Mouse (Mus musculus): ENCODE measurements around the gene Phyhd1. TPM values are rescaled to one million over a fixed set of nuclear protein-coding genes. Genes with fewer than 3 reads are reported as not detected.

Gene Phyhd1
- polyA plus RNA-seq, 1 experiment, result 24.1 TPM

DNA sequence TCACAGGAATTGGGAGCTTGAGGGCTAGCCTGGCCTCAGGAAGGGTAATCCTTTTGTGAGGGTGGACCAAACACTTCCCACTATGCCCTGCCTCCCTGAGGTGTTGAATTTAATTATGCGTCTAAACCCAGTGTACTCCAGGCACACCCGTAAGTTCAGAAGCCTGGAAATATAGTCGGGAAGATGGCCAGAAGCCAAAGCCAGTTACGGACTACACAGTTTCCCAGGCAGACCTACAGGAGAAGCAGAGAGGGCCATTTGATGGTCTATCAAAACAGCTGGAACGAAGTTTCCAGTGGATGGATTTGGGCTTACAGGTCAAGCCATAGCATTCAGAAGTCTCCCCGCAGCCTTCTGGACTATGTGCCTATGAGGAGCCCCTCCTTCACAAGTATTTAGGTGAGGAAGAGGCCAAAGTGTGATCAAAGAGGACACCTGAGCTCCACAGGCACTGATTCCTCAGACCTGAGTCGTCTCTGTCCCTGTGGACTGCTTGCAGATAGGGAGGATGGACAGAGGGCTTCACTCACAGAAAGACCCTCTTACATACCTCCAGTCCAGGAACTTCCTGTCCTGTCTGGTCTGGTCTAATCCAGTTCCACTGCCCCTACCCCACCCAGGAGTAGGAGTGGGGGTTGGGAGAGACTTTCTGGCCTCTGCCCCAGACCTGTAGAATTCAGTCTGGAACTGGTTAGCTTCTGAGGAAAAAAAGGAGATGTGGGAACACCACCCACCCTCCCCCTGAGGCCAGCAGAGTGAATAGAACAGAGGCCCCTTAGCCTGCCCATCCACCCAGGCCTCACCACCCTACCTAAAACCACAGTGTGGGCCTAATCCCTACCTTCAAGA, 1.1 kb upstream of the Phyhd1 start:
- 91% methylated on average over 7 of the region's 7 CpGs for WGBS
- TF ChIP-seq CTCF (IDR thresholded peaks at IDR 0.05; ENCODE audit: extremely low read depth, insufficient read depth, insufficient read length, insufficient replicate concordance) (no peak), POLR2A (IDR thresholded peaks at IDR 0.05; ENCODE audit: low read depth, low read length) (no peak)
- H3K4me3 ChIP-seq (ENCODE audit: extremely low read depth, insufficient read depth, insufficient read length), result no peak overlapping the region
- peak overlapping the region; percentile 62 for H3K27ac ChIP-seq (ENCODE audit: insufficient read depth, low read length)
- peaks cover 21% of the 10 kb centered on the region for H3K36me3 ChIP-seq (ENCODE audit: control insufficient read depth, insufficient read depth, low read length)
- no peaks in the 10 kb centered on the region for H3K4me1 ChIP-seq (ENCODE audit: control insufficient read depth, insufficient read depth, insufficient read length)
- DNase-seq (ENCODE audit: low read depth in 1 of 2, low spot score in 2 of 2), result no peak
- H3K27me3 ChIP-seq (ENCODE audit: control insufficient read depth, insufficient read depth, low read length), result no peaks in the 10 kb centered on the region

DNA sequence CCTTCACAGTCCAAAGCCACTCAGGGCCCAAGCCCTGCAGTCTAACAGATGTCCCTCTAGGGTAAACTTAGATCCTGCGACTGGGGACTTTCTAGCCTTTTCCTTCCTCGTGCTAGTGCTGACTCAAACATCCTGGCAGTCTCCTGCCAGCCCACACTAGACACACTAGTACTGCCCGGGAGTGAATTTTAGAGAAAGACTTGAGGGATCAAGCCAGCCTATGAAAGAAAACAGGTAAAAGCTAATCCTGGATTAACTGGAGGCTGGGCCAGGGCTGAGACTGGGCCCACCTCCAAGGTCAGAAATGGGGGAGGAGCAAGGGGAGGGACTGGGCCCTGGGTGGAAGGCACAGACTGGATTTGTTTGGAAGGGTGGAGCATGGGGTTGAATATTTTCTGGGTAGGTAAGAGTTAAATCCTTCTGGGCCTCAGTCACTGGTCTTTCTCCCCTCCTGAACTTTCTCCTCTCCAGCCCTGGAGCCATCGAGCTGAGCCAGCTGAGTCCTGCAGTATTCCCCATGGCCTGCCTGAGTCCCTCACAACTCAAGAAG, 464 bp downstream of the Phyhd1 start:
- H3K36me3 ChIP-seq (ENCODE audit: control insufficient read depth, insufficient read depth, low read length), result peaks cover 20% of the 10 kb centered on the region
- WGBS, result 43% methylated on average over 4 of the region's 4 CpGs
- no peak for TF ChIP-seq POLR2A (IDR thresholded peaks at IDR 0.05; ENCODE audit: low read depth, low read length)
- no peak for TF ChIP-seq CTCF (IDR thresholded peaks at IDR 0.05; ENCODE audit: extremely low read depth, insufficient read depth, insufficient read length, insufficient replicate concordance)
- H3K27ac ChIP-seq (ENCODE audit: insufficient read depth, low read length), result peak overlapping the region; percentile 62
- H3K4me3 ChIP-seq (ENCODE audit: extremely low read depth, insufficient read depth, insufficient read length), result no peak overlapping the region
- peaks cover 2% of the 10 kb centered on the region; the same call in 1 of the 2 replicates for H3K4me1 ChIP-seq (ENCODE audit: control insufficient read depth, insufficient read depth, insufficient read length)
- no peaks in the 10 kb centered on the region for H3K27me3 ChIP-seq (ENCODE audit: control insufficient read depth, insufficient read depth, low read length)
- DNase-seq (ENCODE audit: low read depth in 1 of 2, low spot score in 2 of 2), result no peak

DNA sequence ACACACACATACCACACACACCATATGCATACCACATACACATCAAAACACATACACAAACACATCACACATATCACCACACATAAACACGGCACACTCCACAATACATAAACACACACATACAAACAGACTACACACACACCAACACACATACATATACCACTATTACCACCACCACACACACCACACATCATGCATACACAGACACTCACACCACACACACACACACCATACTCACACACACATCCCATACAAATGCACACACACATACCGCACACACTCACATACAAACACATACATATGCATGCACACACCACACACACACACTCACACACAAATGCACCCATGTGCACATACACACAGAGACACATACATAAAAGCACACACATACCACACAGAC, 1.5 kb downstream of the Phyhd1 start:
- TF ChIP-seq POLR2A (IDR thresholded peaks at IDR 0.05; ENCODE audit: low read depth, low read length) (no peak), CTCF (IDR thresholded peaks at IDR 0.05; ENCODE audit: extremely low read depth, insufficient read depth, insufficient read length, insufficient replicate concordance) (no peak)
- WGBS, result 93% methylated on average over 2 of the region's 2 CpGs
- H3K4me3 ChIP-seq (ENCODE audit: extremely low read depth, insufficient read depth, insufficient read length), result no peak overlapping the region
- H3K36me3 ChIP-seq (ENCODE audit: control insufficient read depth, insufficient read depth, low read length), result peaks cover 12% of the 10 kb centered on the region
- H3K27ac ChIP-seq (ENCODE audit: insufficient read depth, low read length), result no peak overlapping the region
- H3K27me3 ChIP-seq (ENCODE audit: control insufficient read depth, insufficient read depth, low read length), result no peaks in the 10 kb centered on the region
- DNase-seq (ENCODE audit: low read depth in 1 of 2, low spot score in 2 of 2), result no peak
- H3K4me1 ChIP-seq (ENCODE audit: control insufficient read depth, insufficient read depth, insufficient read length), result peaks cover 2% of the 10 kb centered on the region; the same call in 1 of the 2 replicates

DNA sequence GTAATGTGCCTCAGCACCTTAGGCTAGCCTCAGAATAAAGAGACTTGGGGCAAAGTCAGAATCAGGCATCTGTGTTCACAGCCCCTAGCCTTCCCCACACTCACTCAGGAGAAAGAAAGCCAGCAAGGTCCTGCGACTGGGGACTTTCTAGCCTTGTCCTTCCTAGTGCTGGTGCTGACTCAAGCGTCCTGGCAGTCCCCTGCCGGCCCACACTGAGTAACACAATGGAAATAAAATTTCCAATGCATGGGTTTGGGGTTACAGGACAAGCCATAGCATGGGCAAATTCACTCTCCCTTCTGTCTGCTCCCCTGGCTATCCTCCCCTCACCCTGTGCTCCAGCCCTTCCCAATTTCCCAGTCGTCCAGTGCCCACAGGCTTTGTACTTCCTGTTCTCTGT, 2.4 kb downstream of the Phyhd1 start:
- DNase-seq (ENCODE audit: low read depth in 1 of 2, low spot score in 2 of 2), result no peak
- peak overlapping the region; percentile 52 for H3K27ac ChIP-seq (ENCODE audit: insufficient read depth, low read length)
- H3K27me3 ChIP-seq (ENCODE audit: control insufficient read depth, insufficient read depth, low read length), result no peaks in the 10 kb centered on the region
- H3K4me3 ChIP-seq (ENCODE audit: extremely low read depth, insufficient read depth, insufficient read length), result no peak overlapping the region
- WGBS, result 76% methylated on average over 4 of the region's 4 CpGs
- H3K4me1 ChIP-seq (ENCODE audit: control insufficient read depth, insufficient read depth, insufficient read length), result peaks cover 2% of the 10 kb centered on the region; the same call in 1 of the 2 replicates
- peaks cover 7% of the 10 kb centered on the region for H3K36me3 ChIP-seq (ENCODE audit: control insufficient read depth, insufficient read depth, low read length)
- TF ChIP-seq POLR2A (IDR thresholded peaks at IDR 0.05; ENCODE audit: low read depth, low read length) (no peak), CTCF (IDR thresholded peaks at IDR 0.05; ENCODE audit: extremely low read depth, insufficient read depth, insufficient read length, insufficient replicate concordance) (no peak)

- no peak for DNase-seq (ENCODE audit: low read depth in 1 of 2, low spot score in 2 of 2)
- no peaks in the 10 kb centered on the region for H3K27me3 ChIP-seq (ENCODE audit: control insufficient read depth, insufficient read depth, low read length)
- no peak overlapping the region for H3K27ac ChIP-seq (ENCODE audit: insufficient read depth, low read length)
- TF ChIP-seq POLR2A (IDR thresholded peaks at IDR 0.05; ENCODE audit: low read depth, low read length) (no peak), CTCF (IDR thresholded peaks at IDR 0.05; ENCODE audit: extremely low read depth, insufficient read depth, insufficient read length, insufficient replicate concordance) (no peak)
- WGBS, result 67% methylated on average over 17 of the region's 17 CpGs
- no peak overlapping the region for H3K4me3 ChIP-seq (ENCODE audit: extremely low read depth, insufficient read depth, insufficient read length)
- no peaks in the 10 kb centered on the region for H3K36me3 ChIP-seq (ENCODE audit: control insufficient read depth, insufficient read depth, low read length)
- peaks cover 2% of the 10 kb centered on the region; the same call in 1 of the 2 replicates for H3K4me1 ChIP-seq (ENCODE audit: control insufficient read depth, insufficient read depth, insufficient read length)
These were observed 3.4 kb downstream of the Phyhd1 start for GRCm38 (mm10) chr2:30269241-30269990.

DNA sequence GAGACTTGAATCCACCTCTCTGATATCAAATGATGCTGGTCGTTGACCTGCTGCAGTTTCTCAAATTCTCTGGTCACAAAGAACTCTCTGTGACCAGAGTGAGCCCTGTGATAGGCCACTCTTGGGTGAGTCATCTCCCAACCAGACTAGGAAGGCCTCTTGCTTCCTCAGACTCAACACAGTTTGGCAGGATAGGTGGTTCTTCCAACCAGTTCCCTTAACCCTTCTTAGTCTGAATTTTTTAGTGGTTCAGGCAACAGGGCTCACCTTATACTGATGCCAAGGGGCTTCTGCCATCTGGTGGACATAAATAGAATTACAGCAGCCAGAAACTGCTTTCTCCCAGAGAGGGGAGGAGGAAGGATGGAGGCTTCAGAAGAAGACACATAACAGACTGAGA, 4.1 kb downstream of the Phyhd1 start:
- Histone ChIP-seq H3K27me3 (ENCODE audit: control insufficient read depth, insufficient read depth, low read length) (no peaks in the 10 kb centered on the region), H3K27ac (ENCODE audit: insufficient read depth, low read length) (no peak overlapping the region), H3K4me3 (ENCODE audit: extremely low read depth, insufficient read depth, insufficient read length) (no peak overlapping the region), H3K36me3 (ENCODE audit: control insufficient read depth, insufficient read depth, low read length) (no peaks in the 10 kb centered on the region), H3K4me1 (ENCODE audit: control insufficient read depth, insufficient read depth, insufficient read length) (peaks cover 2% of the 10 kb centered on the region; the same call in 1 of the 2 replicates)
- peak; percentile 45 to 58 for DNase-seq (ENCODE audit: low read depth in 1 of 2, low spot score in 2 of 2)
- TF ChIP-seq POLR2A (IDR thresholded peaks at IDR 0.05; ENCODE audit: low read depth, low read length) (no peak), CTCF (IDR thresholded peaks at IDR 0.05; ENCODE audit: extremely low read depth, insufficient read depth, insufficient read length, insufficient replicate concordance) (peak; percentile 57; the same call in 1 of the 2 replicates)
- 17% methylated on average over 1 of the region's 1 CpGs for WGBS

Measured in spleen, adult 2 months (tissue).